Mouse (Mus musculus): ENCODE results near the gene Gch1.
A peak's percentile ranks its signal among the peaks of the same experiment; 100 is the strongest.

The Gch1 gene

DNA sequence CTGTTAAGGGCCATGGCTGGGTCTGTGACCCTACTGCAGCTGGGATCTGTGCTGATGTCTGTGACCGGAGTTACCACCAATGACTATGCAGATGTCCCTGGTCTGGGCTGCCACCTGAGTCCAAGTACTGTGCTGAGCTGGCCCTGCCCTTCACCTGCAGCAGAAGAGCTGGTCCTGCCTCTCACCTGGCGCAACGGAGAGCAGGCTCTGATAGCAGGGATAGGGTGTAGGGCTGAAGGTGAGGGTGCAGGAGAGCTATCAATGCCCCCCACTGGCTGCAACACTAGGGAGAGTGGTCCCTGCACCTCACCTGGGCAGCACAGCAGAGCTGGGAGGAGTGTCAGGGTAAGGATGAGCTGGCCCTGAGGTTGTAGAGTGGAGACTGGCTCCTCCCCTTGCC, 17.4 kb upstream of the Gch1 start:
- no peak for DNase-seq (ENCODE audit: low spot score in 2 of 2)

- DNase-seq (ENCODE audit: low spot score in 2 of 2), result no peak
Observed at GRCm38 (mm10) chr14:47205270-47205972, 16.2 kb upstream of the Gch1 start.

DNA sequence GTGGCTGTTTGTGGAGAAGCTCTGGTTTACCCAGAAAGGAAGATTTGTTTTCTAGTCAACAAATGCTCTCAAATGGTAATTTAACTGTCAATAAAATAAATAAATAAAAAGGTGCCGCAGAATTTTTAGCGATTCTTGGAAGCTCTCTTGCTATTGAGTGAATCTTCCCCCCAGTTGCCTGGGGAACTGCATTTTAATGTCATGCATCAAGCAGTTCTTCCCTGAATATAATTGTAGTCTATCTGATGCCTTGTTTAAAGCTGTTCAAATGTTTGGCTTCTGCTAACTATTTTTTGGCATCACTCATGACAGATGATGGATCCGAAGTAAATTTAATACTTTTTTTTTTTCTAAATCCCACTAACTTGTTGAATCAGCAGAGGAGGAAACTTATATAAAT, 8.1 kb upstream of the Gch1 start:
- DNase-seq (ENCODE audit: low spot score in 2 of 2), result no peak

DNA sequence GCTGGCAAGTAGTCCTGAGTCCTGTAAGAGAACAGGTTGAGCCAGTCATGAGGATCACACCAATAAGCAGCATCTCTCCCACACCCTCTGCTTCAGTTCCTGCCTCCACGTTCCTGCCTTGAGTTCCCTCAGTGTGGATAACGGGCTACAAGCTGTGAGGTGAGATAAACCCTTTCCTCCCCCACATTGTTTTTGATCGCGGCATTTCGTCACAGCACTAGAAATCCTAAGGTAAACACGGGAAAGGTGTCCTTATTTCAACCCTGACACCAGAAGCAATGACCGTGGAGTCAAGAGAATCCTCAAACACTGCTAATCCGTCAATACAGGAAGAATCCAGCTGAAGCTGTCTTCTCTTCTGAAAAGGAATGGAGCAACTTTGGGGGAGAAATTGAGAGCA, 7.5 kb upstream of the Gch1 start:
- no peak for DNase-seq (ENCODE audit: low spot score in 2 of 2)

DNA sequence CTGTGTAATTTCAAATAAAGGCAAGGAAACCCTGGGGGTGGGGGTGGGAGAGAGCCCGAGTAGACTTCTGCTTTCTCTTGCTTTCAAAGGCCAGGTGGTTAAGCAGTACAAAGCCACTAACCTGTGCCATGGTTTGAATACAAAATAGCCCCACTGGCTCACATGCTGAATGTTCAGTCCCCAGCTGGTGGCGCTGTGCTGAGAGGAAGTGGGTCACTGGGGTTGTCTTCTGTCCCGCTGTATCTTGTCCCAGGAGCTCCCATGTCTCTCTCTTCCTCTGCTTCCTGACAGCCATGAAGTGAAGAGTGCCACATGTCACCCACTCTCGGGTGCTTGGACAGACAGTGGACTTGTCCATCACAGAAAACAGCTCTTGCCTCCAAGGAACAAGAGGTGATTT, 4.9 kb upstream of the Gch1 start:
- DNase-seq (ENCODE audit: low spot score in 2 of 2), result no peak

DNA sequence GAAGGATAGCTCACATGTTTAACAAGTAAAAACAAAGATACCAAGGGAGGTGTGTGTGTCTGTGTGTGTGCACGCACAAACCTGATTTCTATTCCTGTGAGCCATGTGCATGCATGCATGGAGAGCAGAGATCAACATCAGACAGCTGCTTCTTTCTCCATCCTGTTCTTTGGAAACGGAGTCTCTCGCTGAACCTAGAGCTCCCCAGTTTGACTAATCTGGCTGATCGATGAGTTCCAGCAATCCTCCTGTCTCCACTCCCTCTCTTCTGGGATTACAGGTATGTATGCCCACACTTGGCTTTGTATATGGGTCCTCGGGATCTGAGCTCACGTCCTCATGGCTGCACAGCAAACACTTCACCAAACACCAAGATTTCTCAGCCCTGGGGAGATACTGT, 4.3 kb upstream of the Gch1 start:
- no peak for DNase-seq (ENCODE audit: low spot score in 2 of 2)

- DNase-seq (ENCODE audit: low spot score in 2 of 2), result no peak
Observed at GRCm38 (mm10) chr14:47191861-47192260, 2.6 kb upstream of the Gch1 start.

GRCm38 (mm10) chr14:47190626-47191025, 1.4 kb upstream of the Gch1 start:
- no peak for DNase-seq (ENCODE audit: low spot score in 2 of 2)

GRCm38 (mm10) chr14:47189635-47189955, 382 bp upstream of the Gch1 start:
- DNase-seq (ENCODE audit: low spot score in 2 of 2), result no peak

GRCm38 (mm10) chr14:47188475-47188847, 752 bp downstream of the Gch1 start:
- DNase-seq (ENCODE audit: low spot score in 2 of 2), result no peak

GRCm38 (mm10) chr14:47187666-47188360, 1.4 kb downstream of the Gch1 start:
- no peak for DNase-seq (ENCODE audit: low spot score in 2 of 2)

DNA sequence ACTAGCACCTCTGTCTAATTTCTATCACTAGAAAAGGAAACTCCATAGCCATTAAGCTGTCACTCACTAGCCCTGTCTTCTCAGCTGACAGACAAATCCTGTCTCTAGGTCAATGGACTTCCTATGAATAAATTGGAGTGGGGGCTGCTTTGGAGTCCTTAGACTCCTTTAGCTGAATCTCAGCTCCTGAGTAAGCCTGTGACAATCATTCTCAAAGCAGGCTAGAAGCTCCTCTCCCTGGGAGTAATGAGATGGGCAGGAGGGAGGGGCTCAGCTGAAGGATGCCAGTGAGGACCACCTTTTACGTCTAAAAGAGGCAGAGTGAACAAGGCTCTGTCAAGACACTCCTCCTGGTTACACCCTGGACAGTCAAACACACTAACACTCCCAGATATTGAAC, 2.0 kb downstream of the Gch1 start:
- no peak for DNase-seq (ENCODE audit: low spot score in 2 of 2)

- DNase-seq (ENCODE audit: low spot score in 2 of 2), result no peak
Observed at GRCm38 (mm10) chr14:47186561-47186960, 2.7 kb downstream of the Gch1 start.

DNA sequence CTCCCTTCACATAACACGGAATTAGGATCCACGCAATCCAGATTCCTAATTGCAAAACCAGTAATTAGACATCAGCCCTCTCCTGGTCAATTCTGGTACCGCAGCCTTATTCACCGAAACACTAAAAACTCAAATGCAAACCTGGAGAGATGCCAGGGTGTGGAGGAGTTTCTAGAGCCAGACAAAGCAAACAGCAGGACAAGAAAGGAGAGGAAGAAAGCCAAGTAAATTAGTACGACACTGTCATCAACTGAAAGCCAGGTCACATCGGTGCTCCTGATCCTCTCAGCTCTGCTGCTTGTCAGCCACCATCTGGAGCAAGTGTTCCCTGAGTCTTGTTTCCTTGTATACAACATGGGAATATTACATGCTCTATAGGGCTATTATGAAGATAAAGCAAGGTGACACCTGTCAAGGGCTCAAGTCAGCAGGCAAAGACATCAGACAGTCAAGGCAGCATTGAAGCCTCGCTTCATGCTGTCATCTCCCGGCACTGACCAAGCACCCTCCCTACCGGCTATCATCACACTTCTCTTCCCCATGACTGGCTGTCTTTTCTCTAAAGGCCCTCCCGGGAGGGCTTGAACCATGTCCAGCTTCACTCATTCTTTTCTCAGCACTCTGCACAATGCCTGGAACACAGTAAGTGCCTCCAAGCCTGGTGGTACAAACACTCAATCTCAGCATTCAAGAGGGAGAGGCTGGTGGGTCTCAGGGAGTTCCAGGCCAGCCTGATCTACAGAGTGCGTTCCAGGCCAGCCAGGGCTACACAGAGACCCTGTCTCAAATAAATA, 7.5 kb downstream of the Gch1 start:
- peak in 1 of 2 experiments; percentile 62 for DNase-seq (ENCODE audit: low spot score in 2 of 2)

DNA sequence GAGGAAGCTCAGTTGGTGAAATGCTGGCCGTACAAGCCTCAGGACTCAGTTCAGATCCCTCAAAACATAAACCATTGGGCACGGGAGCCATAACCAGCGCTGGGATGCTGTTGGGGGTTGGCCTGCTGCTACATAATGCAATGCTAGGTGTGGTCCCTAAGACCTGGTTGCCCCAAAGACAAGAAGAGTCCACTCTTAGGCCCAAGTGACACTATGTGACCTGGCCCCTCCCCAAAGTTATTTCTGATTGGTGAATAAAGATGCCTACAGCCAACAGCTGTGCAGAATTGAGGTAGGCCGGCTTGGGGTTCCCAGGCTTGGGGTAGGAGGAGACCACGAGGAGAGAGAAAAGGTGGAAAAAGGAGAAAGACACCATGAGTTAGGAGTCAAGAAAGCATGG, 10.4 kb downstream of the Gch1 start:
- DNase-seq (ENCODE audit: low spot score in 2 of 2), result no peak

- DNase-seq (ENCODE audit: low spot score in 2 of 2), result peak in 1 of 2 experiments; percentile 25
Observed at GRCm38 (mm10) chr14:47177846-47178414, 11.3 kb downstream of the Gch1 start.

DNA sequence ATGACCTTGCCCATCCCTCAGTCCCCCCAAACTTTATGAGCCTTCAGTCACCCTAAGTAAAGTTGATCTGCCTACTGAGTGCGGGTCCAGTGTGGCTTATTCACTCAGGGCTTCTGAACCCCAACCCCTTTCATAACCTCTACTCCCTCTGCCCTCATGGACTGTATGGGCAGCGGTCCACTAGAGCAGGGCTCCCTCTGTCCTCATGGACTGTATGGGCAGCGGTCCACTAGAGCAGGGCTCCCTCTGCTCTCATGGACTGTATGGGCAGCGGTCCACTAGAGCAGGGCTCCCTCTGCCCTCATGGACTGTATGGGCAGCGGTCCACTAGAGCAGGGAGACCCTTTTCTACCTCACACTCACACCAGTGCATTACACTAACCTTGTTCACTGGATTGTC, 13.0 kb downstream of the Gch1 start:
- no peak for DNase-seq (ENCODE audit: low spot score in 2 of 2)

DNA sequence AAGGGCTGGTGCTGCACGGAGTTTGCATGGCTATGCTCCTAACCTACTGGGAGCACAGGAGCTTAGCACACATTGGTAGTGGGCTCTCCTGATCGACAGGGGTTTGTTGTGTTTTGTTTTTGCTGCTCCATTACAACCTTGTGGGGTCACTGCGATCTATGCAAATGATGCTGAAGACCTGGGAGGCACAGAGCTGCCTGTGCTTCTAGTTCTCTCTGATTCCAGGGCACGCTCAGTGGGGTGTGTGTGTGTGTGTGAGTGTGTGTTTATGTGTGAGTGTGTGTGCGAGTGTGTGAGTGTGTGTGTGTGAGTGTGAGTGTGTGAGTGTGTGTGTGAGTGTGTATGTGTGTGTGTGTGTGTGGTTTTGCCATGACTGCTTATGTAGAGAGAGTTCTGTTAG, 14.1 kb downstream of the Gch1 start:
- DNase-seq (ENCODE audit: low spot score in 2 of 2), result no peak

DNA sequence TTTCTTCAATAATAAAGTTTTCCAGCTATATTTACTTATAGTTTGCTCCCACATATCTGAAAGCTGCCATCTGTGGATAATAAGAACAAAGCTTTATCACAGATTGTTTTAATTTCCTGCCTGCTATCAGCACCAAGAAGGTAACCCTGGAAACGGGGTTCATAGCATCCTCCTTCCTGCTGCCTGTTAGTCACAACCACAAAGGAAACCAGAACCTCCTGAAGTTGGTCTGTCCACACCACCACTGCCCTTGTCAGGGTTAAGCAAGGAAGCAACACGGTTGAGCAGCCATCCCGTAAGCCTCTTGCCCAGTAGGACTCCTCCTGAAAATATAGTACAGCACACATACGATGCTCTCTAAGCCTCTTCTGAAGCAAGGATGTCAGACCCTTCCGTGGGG, 17.1 kb downstream of the Gch1 start:
- no peak for DNase-seq (ENCODE audit: low spot score in 2 of 2)

- DNase-seq (ENCODE audit: low spot score in 2 of 2), result no peak
Observed at GRCm38 (mm10) chr14:47170499-47171109, 18.6 kb downstream of the Gch1 start.

- no peak for DNase-seq (ENCODE audit: low spot score in 2 of 2)
Observed at GRCm38 (mm10) chr14:47169677-47170410, 19.4 kb downstream of the Gch1 start.

DNA sequence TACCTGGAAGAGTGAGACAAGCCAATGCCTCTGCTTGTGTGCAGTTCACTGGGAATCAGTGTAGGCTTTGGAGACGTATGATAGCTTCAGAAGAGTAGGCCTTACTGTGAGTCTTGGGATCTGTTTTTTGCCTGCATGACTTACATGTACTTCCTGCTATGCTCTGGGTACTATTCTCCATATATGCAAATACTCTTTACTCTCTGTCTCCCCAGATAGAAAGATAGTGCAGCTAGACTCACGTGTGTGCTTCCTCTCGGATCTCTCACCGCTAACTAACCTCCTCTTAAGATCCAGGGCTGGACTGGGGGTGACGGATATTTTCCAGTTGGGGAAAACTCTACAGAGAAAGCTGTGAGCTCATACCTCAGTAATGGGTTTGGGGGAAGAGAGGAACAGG, 23.5 kb downstream of the Gch1 start:
- DNase-seq (ENCODE audit: low spot score in 2 of 2), result no peak

Data from left cerebral cortex, adult 9 months (tissue).